Mouse (Mus musculus): ENCODE results near the gene Dut.
"Not testable (repeated sequence)": the region's sequence is repeated elsewhere in the genome, so short reads cannot be mapped to it uniquely, and the experiment has no call there.

- TF ChIP-seq MEF2A (IDR thresholded peaks at IDR 0.05; ENCODE audit: borderline replicate concordance, low read depth, low read length); CTCF (conservative IDR thresholded peaks at IDR 0.05 in 1 of 2, IDR thresholded peaks at IDR 0.05 in 1 of 2; ENCODE audit: low read depth in 2 of 2, low read length in 2 of 2); EP300 (IDR thresholded peaks at IDR 0.05; ENCODE audit: low read length); GABPA (IDR thresholded peaks at IDR 0.05; ENCODE audit: insufficient replicate concordance, low read depth, low read length); NRF1 (IDR thresholded peaks at IDR 0.05; ENCODE audit: low read depth, low read length); ZC3H11A (IDR thresholded peaks at IDR 0.05; ENCODE audit: low read depth, low read length); POLR2A (IDR thresholded peaks at IDR 0.05; ENCODE audit: low read depth, low read length); SIN3A (IDR thresholded peaks at IDR 0.05; ENCODE audit: low read length); ZNF384 (IDR thresholded peaks at IDR 0.05; ENCODE audit: low read depth, low read length); TCF12 (IDR thresholded peaks at IDR 0.05; ENCODE audit: low read depth, low read length); RAD21 (IDR thresholded peaks at IDR 0.05; ENCODE audit: low read depth, low read length); MAFK (IDR thresholded peaks at IDR 0.05; ENCODE audit: insufficient replicate concordance, low read length); USF1 (IDR thresholded peaks at IDR 0.05; ENCODE audit: low read depth, low read length); MAZ (IDR thresholded peaks at IDR 0.05; ENCODE audit: low read depth, low read length): not testable (repeated sequence)
These were observed 33.0 kb downstream of the Dut start for GRCm38 (mm10) chr2:125279995-125280394.

All from CH12.LX (cell line).